Mouse (Mus musculus) bone marrow, adult 2 months (tissue): Measurements from ENCODE around the gene Iqch. TPM values are rescaled to one million over a fixed set of nuclear protein-coding genes. Genes with fewer than 3 reads are reported as not detected.

Source experiments
- H3K27ac ChIP-seq: fragments of 200-500 bp; 2 replicates; pipeline ENCODE4 v1.5.1; 2012; ENCODE audit warnings: low read depth, mild to moderate bottlenecking, control low read depth, inconsistent platforms, low read length; ENCODE audit not compliant: control insufficient read depth, poor library complexity, insufficient read depth
- H3K4me1 ChIP-seq: fragments of 200-500 bp; 2 replicates; pipeline ENCODE4 v1.6.1; 2011; ENCODE audit warnings: low read length; ENCODE audit not compliant: control insufficient read depth, insufficient read depth
- H3K4me3 ChIP-seq: fragments of 200-500 bp; replicated peaks from 2 replicates; pipeline ENCODE3; 2011; ENCODE audit warnings: mild to moderate bottlenecking, low read depth, low read length, control low read depth; ENCODE audit not compliant: control insufficient read depth
- CTCF ChIP-seq: fragments of 200-500 bp; IDR thresholded peaks from 2 replicates; pipeline ENCODE4 v1.5.1; 2011; ENCODE audit warnings: low read length, control low read depth; ENCODE audit not compliant: control insufficient read depth, insufficient read depth
- POLR2A ChIP-seq: fragments of 200-500 bp; IDR thresholded peaks from 2 replicates; pipeline ENCODE4 v1.6.1; 2011; ENCODE audit warnings: low read depth, mild to moderate bottlenecking, control low read depth, low read length, borderline replicate concordance; ENCODE audit not compliant: control insufficient read depth
- WGBS: fragments of 180-500 bp; shearing (Covaris S2); methylation state at CpG from one replicate; pipeline ENCODE4 v1.1.7; 2018; 5-methylcytosine and 5-hydroxymethylcytosine counted together
- polyA plus RNA-seq: library from polyadenylated mRNA; stranded (reverse); fragments of >200 nt; gene quantifications from 2 replicates; pipeline ENCODE4 v1.2.4, GENCODE M21; 2011; ENCODE audit warnings: low replicate concordance; ENCODE audit not compliant: missing spikeins, insufficient read depth, insufficient read length

The Iqch gene
- polyA plus RNA-seq, 1 experiment: not detected

DNA sequence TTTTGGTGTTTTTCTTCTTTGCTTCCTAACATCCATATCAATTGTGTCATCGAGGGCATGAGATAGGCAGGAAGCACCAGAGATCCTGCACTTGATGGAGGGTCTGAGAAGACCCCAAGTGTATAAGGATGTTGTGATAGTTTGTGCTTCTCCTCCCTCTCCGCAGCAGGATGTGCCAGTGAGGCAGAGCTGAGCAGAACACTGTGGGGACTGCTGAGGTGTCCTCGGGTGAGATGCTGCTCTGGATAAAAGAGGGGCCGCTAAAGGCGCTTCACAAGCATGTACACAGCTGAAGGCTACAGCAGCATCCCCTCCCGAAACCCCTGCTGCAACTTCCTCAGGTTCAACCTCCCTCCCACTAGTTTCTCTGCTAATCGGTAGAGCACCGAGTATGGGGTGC is 95.2 kb downstream of the Iqch start:
- TF ChIP-seq POLR2A (no peak), CTCF (no peak)
- no peak overlapping the region for H3K27ac ChIP-seq
- no peak overlapping the region for H3K4me3 ChIP-seq
- 56% methylated on average over 8 of the region's 8 CpGs for WGBS
- no peaks in the 10 kb centered on the region for H3K4me1 ChIP-seq

DNA sequence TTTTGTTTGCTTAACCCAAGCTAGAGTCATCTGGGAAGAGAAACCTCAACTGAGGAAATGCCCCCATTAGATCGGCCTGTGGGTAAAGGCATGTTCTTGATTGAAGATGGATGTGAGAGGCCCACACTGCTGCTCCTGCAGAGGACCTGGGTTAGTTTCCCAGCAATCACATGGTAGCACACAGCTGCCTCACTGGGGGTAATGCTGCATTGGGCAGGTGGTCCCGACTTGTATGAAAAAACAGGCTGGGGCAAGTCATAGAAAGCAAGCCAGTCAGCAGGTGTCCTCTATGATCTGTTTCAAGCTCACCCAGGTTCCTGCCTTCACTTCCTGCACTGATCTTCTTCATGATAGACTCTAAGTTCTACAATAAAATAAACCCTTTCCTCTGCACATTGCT is 98.4 kb downstream of the Iqch start:
- Histone ChIP-seq H3K27ac (no peak overlapping the region), H3K4me1 (no peaks in the 10 kb centered on the region), H3K4me3 (no peak overlapping the region)
- WGBS: 53% methylated on average over 2 of the region's 2 CpGs
- TF ChIP-seq CTCF: no peak
- TF ChIP-seq POLR2A: no peak

DNA sequence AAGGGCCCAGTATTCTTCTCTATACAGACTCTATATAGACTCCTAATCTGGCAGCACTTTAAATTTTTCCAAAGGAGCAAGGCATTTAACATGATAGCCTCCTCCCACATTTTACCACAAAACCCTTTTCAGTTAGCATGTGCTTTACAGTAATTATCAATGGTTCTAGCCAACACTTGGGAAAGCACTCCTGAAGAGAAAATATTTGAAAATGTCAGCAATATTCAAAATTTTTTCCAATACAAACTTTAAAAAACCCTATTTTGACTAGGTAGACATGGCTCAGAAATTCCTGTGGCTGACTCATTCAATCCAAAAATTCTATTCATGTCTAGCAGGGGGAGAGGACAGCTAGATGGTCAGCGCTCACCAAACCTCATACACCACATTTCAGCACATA is 100.8 kb downstream of the Iqch start:
- 78% methylated on average over 1 of the region's 1 CpGs for WGBS
- no peak for TF ChIP-seq POLR2A
- H3K27ac ChIP-seq: no peak overlapping the region
- H3K4me3 ChIP-seq: no peak overlapping the region
- H3K4me1 ChIP-seq: no peaks in the 10 kb centered on the region

DNA sequence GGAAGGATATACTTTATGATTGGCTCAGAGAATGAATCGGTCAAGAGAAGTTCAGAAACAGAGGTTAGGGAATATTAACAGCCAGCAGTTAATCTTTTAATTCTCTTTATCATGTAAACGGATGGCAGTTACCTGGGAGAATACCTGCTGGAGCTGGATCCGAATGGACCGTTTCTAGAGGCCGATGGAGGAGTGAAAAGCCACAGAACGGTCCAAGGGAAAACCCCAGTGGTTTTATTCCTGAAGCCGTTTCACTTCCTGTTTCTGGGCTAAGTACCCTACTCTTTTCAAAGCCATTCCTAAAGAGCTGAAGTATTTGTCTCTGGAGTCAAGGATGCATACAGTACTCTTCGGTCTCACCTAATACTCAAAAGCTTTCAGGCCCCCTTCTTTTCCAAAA is 102.4 kb downstream of the Iqch start:
- WGBS: 35% methylated on average over 8 of the region's 8 CpGs
- H3K27ac ChIP-seq: no peak overlapping the region
- TF ChIP-seq CTCF (no peak), POLR2A (no peak)

DNA sequence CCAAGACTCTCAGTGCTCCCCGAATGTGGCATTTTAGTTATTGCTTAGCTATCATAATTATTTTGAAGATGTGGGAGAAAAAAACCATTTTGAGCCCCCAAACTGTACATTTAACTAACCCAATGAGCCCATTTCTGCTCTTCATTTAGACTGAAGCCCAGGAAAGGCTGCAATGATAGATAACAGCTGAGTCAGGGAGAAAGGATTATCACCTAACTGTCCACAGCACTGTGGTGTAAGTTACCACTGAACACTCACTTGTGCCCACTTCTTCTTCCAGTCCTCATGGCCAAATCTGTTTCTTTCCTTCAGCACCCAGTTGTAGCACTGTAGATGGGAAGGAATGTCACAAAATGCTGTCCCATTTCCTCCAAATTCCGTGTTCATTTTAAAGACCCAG is 106.5 kb downstream of the Iqch start:
- Histone ChIP-seq H3K4me1 (no peaks in the 10 kb centered on the region), H3K27ac (no peak overlapping the region), H3K4me3 (no peak overlapping the region)
- WGBS: 64% methylated on average over 2 of the region's 2 CpGs
- TF ChIP-seq POLR2A: no peak
- no peak for TF ChIP-seq CTCF

More for the DNA sequence above, 102.4 kb downstream of the Iqch start:
- H3K4me1 ChIP-seq: no peaks in the 10 kb centered on the region
- H3K4me3 ChIP-seq: no peak overlapping the region

DNA sequence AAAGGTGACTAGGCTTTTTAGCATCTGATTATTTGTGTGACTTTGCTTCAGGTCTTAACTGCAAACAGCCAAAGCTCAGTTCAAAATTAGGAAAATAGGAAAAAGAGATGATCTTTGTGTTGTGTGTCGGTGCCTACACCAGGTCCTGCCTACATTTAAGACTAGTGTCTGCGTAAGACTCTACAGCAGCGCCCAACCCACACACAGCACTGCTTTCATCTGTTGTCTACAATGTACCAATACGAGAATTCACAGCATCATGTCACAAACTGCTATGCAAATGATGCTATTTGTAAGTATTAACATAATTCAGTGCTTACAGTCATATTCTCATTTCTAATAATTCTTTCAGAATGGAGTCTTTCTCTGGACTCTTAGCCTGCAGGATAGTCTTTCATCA is 108.5 kb downstream of the Iqch start:
- TF ChIP-seq CTCF (no peak), POLR2A (no peak)
- 82% methylated on average over 4 of the region's 4 CpGs for WGBS
- no peak overlapping the region for H3K4me3 ChIP-seq

DNA sequence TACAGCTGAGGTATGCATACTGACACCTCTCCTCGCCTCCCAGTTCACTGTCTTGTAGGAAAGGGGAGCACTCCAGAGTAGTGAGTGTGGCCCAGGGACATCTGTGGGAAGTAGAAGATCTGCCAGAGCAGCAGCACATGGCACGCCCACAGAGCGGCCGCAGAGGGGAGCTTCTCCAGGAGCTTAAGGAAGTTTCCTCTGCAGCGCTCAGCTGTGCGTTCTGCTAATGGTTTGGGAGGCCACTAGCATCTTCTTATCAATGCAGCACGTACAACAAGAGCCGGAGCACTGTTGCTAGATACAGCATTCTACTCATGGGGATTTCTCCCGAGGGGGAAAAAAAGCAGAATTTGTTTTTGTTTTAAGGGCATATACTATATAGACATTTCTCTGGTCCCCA is 110.0 kb downstream of the Iqch start:
- TF ChIP-seq CTCF (no peak), POLR2A (no peak)
- 48% methylated on average over 9 of the region's 9 CpGs for WGBS
- no peak overlapping the region for H3K27ac ChIP-seq

More for the DNA sequence above, 108.5 kb downstream of the Iqch start:
- no peaks in the 10 kb centered on the region for H3K4me1 ChIP-seq
- no peak overlapping the region for H3K27ac ChIP-seq

DNA sequence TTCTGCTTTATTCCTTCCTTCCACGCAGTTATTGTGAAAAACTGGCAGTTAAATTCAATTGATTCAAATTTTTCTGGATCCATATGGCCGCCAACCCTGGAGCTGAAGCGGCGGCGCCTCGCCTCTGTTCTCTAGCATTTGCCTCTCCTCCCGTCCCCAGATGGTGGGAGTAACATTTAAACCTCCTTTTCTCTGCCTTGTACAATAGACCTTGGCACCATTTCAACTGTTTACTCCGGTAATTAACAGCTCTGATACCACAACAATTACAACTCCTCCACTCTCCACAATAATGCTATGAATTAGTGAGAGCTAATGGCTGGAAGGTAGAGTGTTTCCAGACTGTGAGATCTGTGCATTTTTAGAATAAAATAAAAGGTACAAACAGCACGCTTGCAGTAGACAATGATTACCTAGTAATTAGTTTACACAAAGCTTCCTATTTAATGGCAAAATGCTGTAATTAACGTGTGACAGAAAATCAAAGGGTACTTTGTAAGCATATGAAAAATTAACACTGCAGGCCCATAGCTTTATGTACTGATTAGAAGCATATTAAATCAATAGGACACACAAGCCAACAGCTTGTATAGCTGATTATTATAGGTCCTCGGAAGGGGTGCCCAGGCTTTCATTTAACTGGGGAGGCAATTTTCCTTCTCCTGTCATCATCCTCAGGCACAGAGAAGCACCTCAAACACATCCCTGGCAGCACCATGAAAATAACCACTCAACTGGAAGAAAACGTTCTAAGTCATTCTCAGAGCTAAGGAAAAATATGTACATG is 111.6 kb downstream of the Iqch start:
- 82% methylated on average over 12 of the region's 12 CpGs for WGBS
- TF ChIP-seq POLR2A (no peak), CTCF (no peak)

More for the DNA sequence above, 110.0 kb downstream of the Iqch start:
- Histone ChIP-seq H3K4me3 (no peak overlapping the region), H3K4me1 (no peaks in the 10 kb centered on the region)

More for the DNA sequence above, 111.6 kb downstream of the Iqch start:
- H3K4me3 ChIP-seq: no peak overlapping the region
- no peak overlapping the region for H3K27ac ChIP-seq
- H3K4me1 ChIP-seq: no peaks in the 10 kb centered on the region
